8 mouse cellular contexts compared by ENCODE assay signal in genomic region chr14:34769021-34769566, GRCm38 (mm10). TPM values are rescaled to one million over a fixed set of nuclear protein-coding genes. Genes with fewer than 3 reads are reported as not detected.
DNase-seq lines count a peak whose midpoint lies in the region; ATAC-seq lines count a peak whose summit lies in the region.

No protein-coding gene starts in this region.

- H3K4me1 ChIP-seq in limb, embryonic 13.5 days: peaks cover 16% of the 10 kb centered on the region
- H3K4me1 ChIP-seq in midbrain, embryonic 15.5 days: peaks cover 11% of the 10 kb centered on the region

- peak overlapping the region; percentile 52 for H3K4me3 ChIP-seq in limb, embryonic 13.5 days
- peak overlapping the region; percentile 50 for H3K4me3 ChIP-seq in midbrain, embryonic 15.5 days

- H3K9ac ChIP-seq in limb, embryonic 13.5 days: peak overlapping the region; percentile 71
- peak overlapping the region; percentile 57 for H3K9ac ChIP-seq in midbrain, embryonic 15.5 days

- peak; percentile 44 for DNase-seq in ovary, postnatal 10 days (ENCODE audit: low spot score)
- DNase-seq in ovary, adult 18-20 months (ENCODE audit: low spot score): no peak
- DNase-seq in embryo, embryonic 10 days (ENCODE audit: low spot score): peak; percentile 91
- peak; percentile 79 for DNase-seq in kidney, adult 18-20 months
- peak; percentile 33 to 52 for DNase-seq in spleen, postnatal 14 days (ENCODE audit: low spot score in 2 of 2)

- no peaks in the 10 kb centered on the region for H3K9me3 ChIP-seq in limb, embryonic 13.5 days
- H3K9me3 ChIP-seq in midbrain, embryonic 15.5 days: no peaks in the 10 kb centered on the region

- H3K27ac ChIP-seq in limb, embryonic 13.5 days: no peak overlapping the region
- no peak overlapping the region for H3K27ac ChIP-seq in midbrain, embryonic 15.5 days

- WGBS in limb, embryonic 13.5 days: under 1% methylated on average over 36 of the region's 36 CpGs
- WGBS in midbrain, embryonic 15.5 days: under 1% methylated on average over 36 of the region's 36 CpGs

- H3K27me3 ChIP-seq in limb, embryonic 13.5 days: peaks cover 20% of the 10 kb centered on the region
- peaks cover 6% of the 10 kb centered on the region; the same call in 1 of the 2 replicates for H3K27me3 ChIP-seq in midbrain, embryonic 15.5 days (replicated peaks)

- H3K36me3 ChIP-seq in limb, embryonic 13.5 days: no peaks in the 10 kb centered on the region
- H3K36me3 ChIP-seq in midbrain, embryonic 15.5 days (replicated peaks): no peaks in the 10 kb centered on the region

- peak overlapping the region; percentile 98 for H3K4me2 ChIP-seq in limb, embryonic 13.5 days (replicated peaks)
- peak overlapping the region; percentile 99 for H3K4me2 ChIP-seq in midbrain, embryonic 15.5 days

- peak; percentile 72 for ATAC-seq in granulocyte monocyte progenitor cell, adult 5-6 weeks (replicated peaks; ENCODE audit: poor library complexity, severe bottlenecking)
- peak; percentile 25; the same call in 1 of the 2 replicates for ATAC-seq in limb, embryonic 13.5 days (ENCODE audit: low FRiP score, low read depth)
- ATAC-seq in midbrain, embryonic 15.5 days (replicated peaks): peak; percentile 71

RNA-seq across cellular contexts. Expression of gene Grid1, which starts 50.8 kb away (rescaled TPM):
- total RNA-seq in granulocyte monocyte progenitor cell, adult 5-6 weeks (2014; fragmentation: Nextera tagmentation): not detected in 2 replicates
- total RNA-seq in granulocyte monocyte progenitor cell, adult 5-6 weeks (2017): not detected in 2 replicates
- polyA plus RNA-seq in limb, embryonic 13.5 days (2015; fragmentation: Nextera tagmentation; extraction: Ambion mirVana): 0.50 and 0.91 TPM in 2 replicates
- polyA plus RNA-seq in midbrain, embryonic 15.5 days (2015; fragmentation: Nextera tagmentation; extraction: Ambion mirVana): 7.7 and 8.8 TPM in 2 replicates
